Mouse (Mus musculus) urinary bladder, postnatal 10 days (tissue): Measurements from ENCODE around the gene Dmac1.
A peak's percentile ranks its signal among the peaks of the same experiment; 100 is the strongest.
"Not testable (repeated sequence)": the region's sequence is repeated elsewhere in the genome, so short reads cannot be mapped to it uniquely, and the experiment has no call there.

Experiments
- DNase-seq: peaks from one replicate; pipeline ENCODE4 v3.0.0; 2022; ENCODE audit warnings: low spot score

Dmac1 gene

DNA sequence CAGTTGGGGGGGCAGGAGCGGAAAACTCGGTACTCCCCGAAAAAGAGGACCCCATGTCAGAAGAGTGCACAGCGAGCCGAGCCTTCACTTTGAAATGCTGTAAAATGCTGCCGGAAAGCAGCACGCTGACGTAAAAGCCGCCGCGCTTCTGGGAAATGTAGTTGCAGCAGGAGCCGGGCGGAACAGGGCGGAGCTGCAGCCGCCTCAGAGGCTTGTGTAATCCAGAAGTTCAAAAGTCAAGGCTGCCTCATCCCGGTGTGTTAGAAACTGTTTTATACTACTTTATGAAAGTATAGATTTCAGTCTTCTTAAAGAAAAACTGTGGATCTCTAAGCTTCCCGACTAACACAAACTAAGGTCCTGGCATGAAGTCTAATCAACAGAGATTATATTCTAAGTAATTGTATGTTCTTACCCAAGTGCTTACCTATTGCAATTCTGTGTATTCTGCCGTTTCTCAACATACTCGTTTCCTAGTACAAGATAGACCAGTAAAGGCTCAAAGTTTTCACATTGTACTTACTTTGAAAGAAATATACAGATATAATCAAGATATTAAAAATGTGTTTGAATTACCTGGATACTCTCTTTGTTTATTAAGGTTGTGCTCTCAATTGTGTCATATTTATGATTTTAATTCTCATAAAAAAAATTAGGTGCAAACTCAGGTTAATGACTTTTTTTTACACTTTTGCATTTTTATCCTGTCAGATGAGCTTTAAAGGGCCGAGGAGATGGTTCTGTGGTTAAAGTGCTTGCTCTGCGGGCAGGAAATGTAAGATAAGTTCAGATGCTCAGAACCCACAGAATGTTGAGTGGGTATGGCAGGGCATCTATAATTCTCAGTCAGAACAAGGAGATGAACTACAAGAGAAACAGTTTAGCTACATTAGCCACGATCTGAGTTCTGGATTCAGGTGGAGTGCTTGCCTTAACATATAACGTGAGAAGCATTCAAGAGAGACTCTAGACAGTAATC lies at the start of gene Dmac1:
TSS of gene Dmac1 (minus strand) at position 109 of the 979 bp plus-strand sequence.
- DNase-seq, result peak; percentile 79

DNA sequence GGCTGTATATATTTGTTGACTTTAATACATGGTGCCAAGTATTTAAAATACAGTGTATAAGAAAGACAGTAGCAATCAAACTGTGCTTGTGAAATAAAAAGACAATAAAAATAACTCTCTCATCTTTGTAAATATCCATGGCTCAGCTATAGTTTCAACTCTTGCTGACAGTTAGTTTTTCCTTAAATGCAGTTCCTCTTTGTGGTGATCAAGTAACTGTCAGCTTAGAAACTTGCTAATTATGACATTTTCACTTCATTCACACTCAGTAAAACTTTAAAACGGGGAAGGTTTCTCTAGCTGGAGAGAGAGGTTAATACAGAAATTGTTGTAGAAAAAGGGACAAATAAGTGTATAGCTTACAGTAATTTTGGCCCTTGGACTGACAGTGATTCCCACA lies 37.3 kb upstream of the Dmac1 start:
- DNase-seq, result no peak

DNA sequence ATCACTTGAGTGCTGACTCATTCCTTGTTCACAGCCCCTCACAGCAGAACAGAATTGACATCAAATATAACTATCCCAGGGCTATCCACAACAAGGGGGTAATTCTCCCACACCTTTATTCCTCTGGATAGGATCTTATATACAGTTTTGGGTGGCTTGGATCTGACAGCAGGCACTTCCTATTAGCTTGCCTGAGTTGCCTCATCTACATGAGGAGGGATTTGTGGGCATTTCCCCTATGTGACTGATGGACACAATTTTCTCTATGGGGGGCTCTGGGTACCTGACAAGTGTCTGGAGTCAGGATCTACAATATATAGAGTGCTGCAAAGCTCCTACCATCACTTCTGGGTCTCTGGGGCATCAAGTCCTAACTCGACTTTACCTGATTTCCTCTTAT lies 36.9 kb upstream of the Dmac1 start:
- DNase-seq, result no peak

DNA sequence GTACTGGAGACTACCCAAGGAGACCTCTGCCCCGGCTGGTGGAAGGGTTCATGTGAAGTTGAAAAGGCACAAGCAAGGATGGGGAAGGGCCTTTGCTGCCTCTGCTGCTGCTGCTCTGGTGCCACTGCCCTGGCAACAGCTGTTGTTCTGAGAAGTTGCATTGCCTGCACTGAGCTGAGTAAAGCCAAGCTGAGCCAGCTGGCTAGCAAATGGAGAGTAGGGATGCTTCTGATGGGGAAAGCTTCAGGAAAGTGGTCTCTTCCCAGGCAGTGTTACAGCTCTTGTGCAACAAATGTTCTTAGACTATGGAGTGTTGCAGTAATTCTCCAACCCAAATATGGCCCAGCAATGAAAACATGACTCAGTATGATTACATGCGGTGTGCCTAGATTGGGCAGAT lies 33.8 kb upstream of the Dmac1 start:
- no peak for DNase-seq

DNA sequence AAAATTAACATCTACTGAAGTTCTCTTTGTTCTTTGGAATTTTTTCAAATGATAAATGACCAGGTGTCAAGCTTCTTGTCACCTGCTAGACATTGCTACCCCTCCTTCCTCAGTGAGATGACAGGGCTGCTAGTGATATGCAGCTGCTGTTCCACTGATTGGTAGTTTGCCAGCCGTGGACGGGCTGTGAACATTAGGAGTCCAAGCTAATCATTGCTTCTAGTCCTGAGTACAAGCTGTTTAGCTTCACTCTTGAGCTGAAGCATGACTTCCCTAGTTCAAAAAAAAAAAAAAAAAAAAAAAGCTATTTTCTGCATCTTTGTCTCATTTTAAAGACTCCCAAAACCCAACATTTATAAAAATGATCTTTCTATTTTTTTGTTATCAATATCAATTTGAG lies 33.2 kb upstream of the Dmac1 start:
- no peak for DNase-seq

DNA sequence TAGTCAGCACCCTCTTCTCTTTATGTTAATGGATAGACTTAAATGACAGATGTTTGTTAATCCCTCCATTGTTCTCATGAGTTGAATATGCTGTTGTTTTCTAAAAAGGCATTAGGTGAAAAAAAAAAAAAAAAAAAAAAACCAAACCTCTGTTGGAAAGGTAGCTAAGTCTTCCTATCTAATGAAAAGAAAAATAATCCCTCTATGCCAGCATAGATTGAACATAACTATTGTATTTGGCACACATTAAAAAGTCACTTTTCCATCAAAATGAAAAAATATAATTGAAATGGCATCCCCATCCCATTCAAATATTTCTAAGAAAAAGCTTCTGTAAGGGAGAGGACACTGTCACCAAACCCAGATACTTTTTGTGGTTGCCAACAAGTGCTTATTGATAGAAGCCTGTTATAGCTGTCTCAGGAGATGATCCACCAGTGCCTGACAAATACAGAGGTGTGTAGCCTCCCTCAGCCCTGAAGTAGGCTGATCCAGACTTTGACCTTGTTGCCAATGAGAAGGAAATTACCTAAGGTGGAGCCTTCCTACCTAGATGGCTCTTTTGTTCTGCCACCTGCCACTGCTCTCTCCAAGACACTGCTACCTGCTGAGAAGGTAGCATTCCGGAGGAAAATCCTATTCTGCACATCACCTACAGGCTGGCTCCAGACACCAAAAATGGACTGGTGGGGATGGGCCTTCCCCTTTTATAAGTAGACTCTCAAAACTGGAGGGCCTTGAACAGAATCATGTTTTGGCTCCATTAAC lies 22.3 kb upstream of the Dmac1 start:
- DNase-seq, result no peak

DNA sequence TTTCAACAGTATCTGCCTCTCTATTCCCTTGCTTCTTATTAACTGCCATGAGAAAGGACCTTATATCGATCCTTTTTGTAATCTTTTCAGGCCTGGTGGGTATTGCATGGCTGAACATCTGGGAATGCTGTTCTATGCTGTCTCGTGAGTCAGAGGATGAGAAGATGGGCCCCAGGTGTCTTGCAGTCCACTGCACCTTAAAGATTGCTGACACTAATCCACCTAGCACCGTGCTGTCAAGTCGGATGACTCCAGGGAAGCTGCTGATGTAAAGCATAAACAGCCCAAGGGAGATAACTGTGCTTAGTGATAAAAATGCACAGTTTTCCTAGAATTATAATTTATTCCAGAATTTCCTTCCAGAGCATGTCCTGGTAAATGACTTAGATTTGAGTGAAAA lies 14.2 kb upstream of the Dmac1 start:
- no peak for DNase-seq

DNA sequence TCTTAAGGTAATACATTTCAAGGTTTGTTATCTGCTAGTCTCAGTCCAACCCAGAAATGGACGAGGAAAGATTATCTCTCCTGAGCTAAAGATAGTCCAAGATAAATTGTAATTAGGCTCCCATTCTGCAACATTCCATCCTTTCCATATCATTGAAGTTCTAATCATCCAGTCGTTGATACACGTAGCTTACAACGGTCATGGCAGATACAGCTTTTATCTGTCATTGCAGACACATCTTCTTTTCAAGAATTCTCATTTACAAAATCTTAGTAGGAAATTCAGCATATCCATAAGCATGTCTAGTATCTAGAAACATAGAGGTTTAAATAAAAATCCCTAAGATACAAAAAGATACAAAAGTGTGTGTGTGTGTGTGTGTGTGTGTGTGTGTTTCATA lies 13.0 kb upstream of the Dmac1 start:
- no peak for DNase-seq

DNA sequence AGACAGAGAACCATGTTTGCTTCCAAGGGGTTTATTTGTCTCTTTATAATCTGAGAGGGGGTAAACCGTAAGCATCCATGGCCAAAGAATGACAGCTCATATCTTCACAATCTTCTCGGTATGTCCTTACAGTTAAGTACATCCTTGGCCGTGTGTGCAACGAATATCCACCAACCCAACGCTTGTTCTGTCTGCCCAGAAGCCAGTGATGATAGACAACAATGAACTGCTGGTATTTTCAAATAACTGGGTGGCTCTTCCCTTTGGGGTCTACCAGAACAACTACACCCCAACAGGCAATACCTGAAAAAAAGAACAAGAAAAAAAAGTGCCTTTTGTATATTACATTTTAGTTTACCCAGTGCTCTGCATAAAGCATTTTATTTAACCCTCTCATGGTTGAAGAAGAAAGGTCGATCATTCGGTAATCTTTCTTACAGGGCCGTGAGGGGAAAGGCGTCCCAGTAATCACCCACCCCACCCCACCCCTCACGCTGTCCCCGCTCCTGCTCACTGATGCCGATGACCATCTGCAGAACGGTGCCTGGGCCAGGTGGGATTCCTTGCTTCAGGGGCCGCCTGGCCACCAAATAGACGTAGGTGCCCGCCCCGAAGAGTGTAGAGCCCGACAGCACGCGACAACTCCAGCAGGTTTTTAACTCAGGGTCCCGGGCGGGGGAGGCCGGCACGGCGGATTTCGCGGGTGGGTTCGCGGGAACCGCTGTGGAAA lies 473 bp downstream of the Dmac1 start:
- DNase-seq, result no peak

DNA sequence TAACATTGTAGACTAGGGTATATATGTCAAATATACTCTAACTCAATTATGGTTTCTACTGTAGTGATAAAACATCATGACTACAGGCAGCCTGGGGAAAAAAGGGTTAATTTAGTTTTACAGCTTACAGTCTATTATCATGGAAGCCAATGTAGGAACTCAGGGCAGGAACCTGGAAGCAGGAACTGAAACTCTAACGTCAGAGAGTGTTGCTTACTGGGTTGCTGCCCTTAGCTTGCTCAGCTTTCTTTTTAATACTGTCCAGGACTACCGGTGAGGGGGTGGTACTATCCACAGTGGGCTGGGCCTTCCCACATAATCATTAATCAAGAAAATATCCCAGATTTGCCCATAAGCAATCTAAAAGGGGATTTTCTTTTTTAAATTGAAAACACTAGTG lies 2.4 kb downstream of the Dmac1 start:
- no peak for DNase-seq

DNA sequence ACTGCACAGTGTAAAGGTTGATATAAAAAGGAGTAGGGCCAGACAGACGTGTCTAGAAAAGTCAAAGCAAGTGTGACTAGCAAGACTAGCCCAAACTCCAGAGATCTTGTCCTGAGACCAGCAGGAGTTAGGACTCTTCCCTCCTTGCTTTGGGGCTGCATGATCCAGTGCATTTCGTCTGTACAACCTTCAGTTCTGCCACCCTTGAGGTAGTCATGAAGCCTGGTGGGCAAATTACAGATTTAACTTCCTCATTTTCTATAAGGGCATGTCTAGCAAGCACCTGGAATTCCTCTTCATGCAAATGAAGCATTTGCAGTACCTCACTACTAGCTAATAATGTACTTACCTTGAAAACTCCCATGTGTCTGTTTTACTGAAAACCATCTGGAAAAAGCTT lies 10.2 kb downstream of the Dmac1 start:
- DNase-seq, result no peak

DNA sequence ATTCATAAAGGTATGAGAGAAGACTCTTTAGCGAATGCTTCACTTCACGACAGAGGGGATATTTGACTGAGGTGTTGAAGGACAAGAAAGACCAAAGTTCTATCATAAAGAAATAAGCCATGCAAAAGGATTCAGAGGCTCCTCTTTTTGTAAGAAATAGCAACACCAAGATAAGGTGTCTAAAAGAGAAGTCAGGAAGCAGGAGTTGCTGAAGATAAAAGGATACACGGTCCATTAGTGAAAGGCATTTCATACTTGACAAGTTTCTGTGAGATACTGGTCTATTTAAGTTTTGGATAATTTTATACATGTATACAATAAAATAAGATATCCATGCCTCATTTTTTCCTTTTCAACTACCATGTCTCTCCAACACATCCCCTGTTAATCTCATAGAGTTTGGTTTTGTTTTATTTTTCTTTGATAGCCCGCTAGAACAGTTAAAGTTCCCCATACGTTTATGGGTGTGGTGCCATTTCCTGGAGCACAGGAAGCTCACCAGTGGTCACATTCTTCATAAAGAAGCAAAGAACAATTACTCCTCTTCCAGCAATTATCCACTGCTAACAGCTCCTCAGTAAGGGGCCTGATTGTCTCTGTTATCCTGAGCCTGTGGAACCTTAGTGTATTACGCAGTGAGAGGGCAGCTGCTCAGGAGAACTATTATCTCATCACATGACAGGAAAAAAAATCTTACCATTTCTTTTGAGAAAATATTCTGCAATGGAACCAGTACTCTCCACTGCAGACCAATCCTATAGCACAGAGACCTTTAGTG lies 11.1 kb downstream of the Dmac1 start:
- no peak for DNase-seq

DNA sequence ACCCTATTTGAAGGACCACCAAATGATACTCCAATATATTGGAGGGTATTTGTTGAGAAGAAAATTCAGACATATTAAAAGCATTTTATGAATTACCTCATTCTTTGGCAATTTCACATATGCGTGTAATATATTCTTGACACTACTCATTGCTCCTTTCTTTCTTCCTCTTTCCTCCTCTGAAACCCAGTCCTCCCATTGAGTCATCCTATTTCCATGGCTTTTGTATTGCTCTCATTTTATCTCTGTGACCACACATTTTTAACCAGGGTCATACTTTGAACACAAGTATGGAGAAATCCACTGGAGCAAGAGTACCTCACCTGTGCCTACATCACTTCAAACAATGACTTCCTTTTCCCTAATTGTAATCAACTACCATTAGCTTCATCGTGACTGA lies 13.9 kb downstream of the Dmac1 start:
- no peak for DNase-seq

DNA sequence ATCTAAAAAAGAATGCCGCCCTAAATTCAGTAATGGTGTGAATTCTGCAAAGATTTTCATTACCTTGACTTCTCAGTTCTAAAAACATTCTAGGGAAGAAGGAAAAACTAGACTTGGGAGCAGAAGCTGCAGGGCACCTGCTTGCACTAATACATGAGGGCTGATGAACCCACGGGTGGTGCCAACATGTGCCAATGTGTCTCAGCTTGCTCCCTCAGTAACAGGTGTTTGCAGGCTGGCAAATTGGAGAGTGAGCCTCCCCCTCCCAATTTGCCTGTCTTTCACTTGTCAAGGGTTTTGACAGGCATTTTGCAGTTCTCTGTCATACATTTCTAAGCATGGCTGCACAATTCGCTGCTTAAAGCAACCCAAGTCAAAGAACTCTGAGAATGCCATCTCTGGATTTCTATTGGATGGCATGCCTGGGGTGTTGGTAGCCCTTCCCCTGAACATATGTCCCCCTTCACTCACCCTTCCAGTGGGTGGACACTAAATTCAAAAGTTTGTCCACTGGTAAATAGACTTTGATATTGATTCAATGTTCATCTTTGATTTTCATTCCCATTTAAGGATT lies 14.5 kb downstream of the Dmac1 start:
- no peak for DNase-seq

DNA sequence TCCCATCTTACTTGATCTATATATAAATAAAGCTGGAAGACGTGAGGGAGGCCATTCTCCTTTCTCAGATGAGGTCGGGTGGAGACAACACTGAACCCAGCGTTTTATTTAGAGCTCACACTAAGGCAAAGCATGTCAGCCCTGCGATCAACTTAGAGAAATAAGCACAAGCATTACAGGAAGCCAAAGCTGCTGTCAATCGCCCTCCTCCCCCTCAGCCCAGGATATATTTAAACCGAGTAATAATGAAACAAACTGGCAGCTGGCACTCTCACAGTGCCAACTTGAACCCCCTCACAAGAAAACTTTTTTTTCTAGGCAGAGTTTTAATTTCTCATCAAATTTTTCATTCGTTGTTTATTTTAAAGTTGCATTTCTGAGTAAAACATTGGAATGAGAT lies 15.7 kb downstream of the Dmac1 start:
- no peak for DNase-seq

DNA sequence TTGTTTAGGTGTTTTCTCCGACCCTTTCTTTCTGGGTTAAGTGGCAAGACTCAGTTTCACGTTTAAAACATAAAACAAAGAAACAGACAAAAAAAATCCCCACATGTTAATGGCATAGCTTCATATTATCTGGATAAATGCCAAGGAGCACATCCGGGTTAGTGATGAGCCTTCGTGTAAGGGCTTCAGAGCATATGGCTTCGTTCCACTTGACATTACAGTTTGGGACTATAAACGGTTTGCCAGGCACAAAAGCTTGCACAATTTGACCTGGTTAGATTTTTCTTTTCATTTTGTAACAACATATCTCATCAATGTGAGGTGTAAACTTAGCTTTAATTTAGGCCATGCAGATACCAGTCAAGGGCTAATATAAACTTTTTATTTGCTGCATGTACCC lies 17.9 kb downstream of the Dmac1 start:
- DNase-seq, result no peak

DNA sequence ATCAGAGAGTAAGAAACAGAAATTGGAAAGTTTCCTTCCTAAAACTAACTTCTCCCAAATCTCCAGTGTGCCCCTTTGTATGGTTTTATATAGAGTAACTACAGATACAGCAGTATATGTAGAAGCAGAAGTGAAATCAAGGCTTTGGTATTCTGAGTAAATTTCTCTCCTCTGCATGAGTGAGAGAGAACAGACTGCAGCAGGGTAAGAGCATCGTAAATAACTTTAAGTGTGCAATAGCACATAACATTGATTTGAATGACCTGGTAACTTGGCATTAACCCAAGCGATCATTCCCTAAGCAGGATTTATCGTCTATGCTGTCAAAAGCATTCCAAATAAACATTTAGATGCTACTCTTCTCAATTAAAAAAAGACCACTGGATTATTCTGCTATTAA lies 18.7 kb downstream of the Dmac1 start:
- no peak for DNase-seq

DNA sequence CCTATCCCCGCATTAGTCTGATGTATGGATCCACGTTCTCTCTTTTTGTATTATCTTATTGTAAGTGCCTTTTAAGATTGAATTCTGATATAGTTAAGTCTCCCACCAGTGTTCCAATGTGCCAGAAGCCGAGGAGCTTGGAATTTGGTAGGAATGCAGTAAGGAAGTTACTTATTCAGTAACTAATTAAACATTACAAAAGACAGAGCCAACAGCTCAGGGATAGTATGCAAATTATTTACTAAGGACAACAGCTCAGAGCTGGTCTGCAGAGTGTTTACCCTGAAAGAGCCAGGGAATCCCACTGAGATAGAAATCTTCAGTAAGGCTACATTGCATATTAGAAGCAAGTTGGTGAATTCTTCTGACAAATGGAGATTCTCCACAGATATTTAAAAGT lies 43.5 kb downstream of the Dmac1 start:
- DNase-seq, result not testable (repeated sequence)
